Mouse (Mus musculus): ENCODE measurements at regions not wholly inside any gene's neighbourhood (a gene's known extent, or its start where the extent isn't known, plus 50 kb on each side); places are given as distances from the start of the nearest gene placed in this dataset.
"Not testable (repeated sequence)": the region's sequence is repeated elsewhere in the genome, so short reads cannot be mapped to it uniquely, and the experiment has no call there.

DNA sequence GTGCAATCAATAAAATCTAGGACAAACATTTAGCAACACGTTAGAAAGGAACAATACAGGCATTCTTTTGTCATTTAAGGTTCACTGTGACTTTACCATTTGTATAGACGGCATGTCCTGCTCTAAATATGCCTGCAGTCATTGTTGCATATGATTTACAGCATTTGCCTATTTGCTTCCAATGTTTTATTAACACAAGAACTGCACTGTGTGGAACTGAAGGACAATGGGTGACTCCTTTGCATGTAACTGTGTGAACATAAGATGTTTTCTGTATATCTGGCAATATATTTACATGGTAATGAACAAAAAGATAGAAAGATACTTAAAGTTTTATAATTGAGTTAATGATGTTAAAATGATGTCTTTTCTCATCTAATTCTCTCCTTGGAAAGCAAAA lies 57.1 kb downstream of the Pou4f1 start:
- no peak for DNase-seq

DNA sequence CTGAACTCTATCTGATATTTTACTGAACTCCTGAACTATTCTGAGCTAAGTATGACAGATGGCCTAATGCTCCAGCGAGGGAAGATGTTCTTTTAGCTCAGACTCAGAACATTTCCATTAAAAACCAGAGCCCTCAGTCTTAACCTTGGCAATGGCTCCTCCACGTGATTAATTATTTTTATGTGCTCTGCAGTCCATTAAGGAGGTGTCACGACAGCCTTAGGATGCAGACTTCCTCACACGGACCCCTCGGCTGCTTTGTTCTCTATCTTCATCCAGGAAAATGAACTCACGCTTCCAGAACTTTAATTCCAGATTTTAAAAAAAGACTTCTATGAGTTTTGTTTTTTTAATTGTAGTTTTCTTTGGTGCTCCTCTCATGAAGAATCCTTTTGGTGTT lies 57.5 kb downstream of the Pou4f1 start:
- no peak for DNase-seq

DNA sequence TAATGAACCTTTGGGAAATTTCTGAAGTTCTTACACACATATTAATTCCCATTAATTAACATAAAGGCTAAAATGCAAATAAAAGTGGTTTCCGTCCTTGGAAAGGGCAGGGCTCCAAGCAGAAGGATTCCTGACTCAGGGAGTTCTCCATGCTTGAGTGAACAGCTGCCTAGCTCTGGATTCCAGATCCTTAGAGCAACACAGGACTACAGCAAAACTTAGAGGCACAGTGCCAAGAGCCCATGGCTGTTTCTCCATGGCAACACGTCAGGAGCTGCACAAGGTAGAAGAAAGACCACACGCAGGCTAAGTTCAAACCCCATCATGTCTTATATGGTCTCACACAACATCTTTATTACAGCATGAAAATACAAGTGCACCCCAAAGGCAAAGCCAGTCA lies 61.7 kb downstream of the Pou4f1 start:
- no peak for DNase-seq

DNA sequence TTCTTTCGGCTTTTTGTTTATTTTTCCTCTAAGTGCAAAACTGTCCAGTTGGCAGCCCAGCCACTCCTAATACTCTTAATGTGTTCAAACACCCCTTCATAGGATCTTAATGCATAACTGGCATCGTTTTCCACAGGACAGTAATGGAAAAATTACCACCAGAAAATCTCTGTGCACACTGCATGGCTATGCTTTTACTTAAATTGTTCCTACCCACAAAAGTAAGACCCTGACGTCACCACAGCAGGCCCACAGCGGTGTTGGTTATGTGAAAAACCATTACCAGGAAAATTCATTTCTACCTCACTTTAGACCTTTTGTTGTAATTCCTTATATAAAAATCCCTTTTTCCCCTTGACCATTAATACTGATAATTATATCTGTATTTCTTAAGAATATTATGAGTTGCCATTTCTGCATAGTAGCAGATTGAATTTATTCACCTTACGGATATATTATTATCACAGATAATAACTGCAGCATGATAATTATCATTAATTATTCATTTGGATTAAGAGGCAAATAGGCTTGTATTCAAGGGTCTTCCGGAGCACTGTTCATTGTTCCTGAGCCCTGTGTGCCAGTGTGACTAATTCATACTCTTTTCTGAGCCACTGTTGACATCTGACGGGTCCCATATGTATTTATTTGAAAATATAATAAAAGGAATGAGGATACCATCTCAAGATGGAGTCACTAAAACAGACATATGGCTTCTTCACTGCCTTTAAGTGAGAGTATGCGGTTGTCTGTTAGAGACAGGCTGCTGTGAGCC lies 78.3 kb downstream of the Pou4f1 start:
- no peak for DNase-seq

DNA sequence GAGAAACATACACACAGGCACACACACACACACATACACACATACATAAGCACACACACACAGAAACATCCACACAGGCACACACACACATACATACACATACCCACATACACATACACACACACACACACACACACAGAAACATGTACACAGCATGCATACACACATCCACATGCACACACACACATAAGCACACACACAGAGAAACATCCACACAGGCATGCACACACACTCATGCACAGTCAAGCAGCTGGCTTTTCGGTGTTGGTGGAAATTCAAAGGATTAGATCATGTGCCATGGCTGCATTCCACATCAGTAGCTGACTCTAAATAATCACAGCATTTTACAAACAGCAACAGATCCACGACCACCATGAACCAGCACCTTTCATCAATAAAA lies 78.9 kb downstream of the Pou4f1 start:
- no peak for DNase-seq

DNA sequence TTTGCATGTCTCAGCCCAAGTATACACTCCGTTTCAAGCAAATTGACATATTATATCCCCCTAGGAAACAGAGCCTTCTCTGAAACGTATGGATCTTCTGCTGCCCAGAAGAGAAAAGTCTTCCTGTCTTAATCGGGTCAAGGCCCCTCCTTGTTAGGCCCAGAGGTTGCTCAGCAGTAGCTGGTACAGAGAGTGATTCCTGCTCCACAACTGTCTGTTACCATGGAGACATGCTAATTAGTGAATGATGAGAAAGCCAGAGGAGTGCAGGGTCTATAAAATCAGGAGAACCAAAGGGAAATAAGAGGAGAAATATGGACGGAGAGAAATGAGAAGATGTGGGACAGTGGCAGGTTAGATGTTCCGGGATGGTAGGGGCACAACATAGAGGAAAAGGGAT lies 86.8 kb downstream of the Pou4f1 start:
- DNase-seq, result no peak

DNA sequence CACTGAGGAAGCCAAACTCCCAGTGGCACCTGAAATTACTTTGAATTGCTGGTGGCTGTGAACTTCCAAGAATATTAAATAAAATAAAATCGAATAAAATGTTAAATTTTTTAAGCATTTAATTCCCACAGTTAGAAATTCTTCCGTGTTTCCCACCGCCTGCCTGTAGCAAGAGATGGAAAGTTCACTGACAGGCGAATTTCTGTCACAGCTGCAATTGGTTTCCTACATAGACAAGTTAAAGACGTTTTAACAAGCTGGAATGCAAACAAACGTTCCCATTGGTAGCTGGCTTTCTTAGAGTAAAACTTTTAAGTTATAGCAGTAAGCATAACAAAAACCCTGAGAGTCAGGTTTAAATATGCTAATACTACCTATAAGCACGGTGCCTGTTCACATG lies 95.0 kb downstream of the Pou4f1 start:
- DNase-seq, result no peak

DNA sequence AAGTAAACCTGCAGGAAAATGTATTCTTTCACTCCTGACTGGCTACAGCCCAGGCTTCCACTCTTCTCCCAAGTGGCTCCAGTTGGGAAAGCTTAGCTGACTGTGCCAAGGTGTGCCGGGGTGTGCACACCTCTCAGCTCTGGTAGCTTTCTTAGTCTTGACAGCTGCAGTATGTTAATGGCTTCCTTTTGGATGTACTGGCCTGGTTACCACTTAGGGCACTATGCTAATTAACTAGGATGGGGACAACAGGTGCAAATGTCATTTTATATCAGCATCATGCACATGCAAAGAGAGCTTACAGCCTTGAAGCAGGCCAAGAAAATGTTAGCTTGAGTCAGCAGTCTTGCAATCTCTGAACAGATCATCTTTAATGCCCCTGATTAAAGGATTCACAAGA lies 111.2 kb downstream of the Pou4f1 start:
- DNase-seq, result no peak

DNA sequence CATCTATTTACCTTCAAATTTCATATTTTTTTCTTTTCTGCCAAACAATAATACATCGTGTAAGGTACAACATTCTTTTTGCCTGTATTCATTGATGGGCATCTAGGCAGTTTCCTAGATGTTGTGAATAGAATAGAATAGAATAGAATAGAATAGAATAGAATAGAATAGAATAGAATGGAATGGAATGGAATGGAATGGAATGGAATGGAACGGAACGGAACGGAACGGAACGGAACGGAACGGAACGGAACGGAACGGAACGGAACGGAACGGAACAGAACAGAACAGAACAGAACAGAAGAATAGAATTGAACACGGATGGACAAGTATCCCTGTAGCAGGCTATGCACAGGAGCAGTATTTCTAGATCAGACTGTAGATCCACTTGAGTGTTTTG lies 131.0 kb downstream of the Pou4f1 start:
- not testable (repeated sequence) for DNase-seq

DNA sequence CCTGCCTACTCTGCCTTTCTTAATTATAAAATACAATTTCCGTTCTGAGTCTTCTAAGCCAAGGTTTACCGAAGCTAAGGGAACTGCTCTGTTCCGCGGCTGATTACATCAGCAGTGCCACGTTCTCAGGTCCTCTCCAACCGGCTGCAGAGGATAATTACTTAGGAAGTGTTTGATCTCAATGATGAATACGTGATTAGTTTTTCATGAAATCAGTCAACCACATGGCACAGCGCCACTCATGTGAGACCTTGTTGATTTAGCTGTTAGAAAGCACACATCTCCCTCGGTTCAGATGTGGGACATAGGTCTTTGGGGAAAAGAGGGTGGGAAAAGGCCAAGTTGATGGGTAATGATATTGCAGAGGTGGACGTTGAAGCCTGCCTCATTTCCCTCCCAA lies 141.7 kb downstream of the Pou4f1 start:
- no peak for DNase-seq

DNA sequence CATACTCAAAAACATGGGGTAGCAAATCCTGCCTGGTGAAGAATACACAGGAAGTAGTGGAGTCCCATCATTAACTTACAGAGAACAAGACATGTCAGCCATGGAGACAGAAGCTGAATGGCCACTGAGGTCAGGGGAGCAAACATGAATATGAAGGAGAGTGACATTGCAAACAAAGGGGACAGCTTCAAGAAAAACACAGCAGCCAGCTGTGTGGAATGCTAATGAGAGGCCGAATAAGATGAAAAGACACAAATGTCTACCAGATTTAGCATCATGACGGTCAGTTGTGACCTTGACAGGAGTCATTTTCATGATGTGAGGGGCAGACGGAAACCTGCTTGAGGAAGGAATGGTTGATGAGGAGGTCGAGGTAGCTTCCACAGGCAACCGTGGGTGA lies 167.7 kb downstream of the Pou4f1 start:
- DNase-seq, result no peak

DNA sequence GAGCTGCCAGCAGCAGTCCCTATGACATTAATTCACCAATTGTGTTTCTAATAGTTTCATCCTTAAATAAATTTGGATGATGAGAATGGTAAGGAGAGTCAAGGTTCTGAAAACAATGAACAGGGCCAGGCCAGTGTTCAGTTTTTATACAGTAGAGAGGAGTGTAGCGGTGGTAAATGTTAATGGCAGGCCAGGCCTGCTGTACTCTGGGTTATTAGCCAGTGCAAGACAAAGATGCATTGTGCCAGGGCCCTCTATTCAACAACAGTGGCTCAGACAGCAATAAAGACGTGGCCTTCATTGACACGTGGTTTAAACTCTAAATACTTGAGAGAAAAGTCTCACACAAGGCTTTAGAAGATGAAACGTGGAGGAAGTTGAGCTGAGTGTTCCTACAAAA lies 169.5 kb downstream of the Pou4f1 start:
- no peak for DNase-seq

DNA sequence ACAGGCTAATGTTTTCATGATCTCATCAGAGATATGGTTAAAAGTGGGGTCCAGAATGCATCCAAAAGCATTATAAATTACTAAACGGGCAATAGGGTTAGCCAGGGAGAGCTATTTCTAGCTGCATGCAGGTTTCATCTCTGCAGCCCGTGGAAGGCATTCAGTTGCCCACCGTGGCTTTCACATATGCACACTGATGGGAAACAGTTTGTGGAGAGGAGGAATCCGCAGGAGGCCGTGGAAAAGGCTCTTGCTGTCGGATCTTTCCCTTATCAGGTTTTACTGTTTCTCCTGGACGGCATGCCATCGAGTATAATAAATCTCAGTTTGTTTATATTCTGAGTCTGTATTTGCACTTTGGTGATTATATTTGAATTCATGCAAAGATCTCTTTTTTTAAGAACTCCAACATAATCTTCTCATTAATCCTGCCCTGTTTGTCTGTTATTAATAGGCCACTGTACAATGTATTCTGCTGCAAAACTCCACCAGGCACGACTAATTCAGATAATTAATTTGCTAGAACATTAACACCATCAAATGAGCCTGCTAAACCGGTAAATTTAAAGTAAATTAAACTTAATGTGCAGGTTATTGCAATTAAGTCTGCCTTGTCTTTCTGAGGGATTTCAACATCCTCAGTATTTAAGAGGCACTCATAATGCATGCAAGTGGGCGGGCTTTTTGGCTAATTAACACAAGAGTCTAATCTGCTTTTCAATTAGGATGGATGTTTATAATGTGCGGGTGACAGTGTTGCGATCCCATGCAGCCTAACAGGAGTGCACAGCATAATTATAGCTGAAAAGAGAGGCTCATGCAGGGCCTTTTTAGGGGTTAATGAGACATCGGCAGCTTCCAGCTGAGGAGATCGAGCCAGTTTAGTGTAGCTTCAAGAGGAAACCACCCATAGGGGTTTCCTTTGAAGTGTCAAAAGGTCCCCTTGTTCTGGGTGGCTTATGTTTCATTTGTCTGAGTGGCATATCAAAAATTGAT lies 170.2 kb downstream of the Pou4f1 start:
- DNase-seq, result no peak

DNA sequence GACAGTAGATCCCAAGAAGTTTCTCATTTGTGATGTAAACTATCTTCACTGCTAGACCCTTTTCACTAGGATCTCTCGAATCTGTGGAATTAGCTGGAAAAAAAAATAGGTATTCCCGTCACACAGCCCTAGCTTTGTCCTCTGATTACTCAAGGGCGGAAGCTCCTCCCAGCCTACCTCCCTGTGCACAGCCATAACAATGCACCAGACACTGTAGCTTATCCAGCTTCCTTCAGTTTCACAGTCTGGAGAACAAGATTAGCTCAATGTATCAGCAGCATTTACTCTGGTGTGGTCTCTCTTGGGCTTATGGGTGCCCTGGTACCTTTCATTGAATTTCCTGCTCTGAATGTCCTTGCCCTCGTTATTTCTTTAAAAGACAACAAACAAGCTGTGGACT lies 174.0 kb downstream of the Pou4f1 start:
- no peak for DNase-seq

DNA sequence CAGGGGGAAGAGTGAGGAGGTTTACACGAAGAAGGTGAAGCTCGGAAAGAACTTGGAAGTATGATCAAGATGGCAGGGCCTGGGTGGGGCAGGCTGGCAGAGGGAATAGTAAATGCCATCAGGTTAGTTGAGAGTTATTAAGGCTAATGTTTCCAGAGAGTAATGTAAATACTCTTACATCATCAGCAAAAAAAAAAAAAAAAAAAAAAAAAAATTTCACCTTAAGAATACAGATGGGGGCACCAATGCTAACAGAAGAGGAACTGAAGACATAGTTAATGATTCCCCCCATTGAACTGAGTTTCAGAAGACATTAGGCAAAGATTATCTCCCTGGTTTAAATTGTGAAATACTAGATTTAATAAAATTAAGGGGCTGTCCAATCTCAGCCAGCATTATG lies 174.7 kb downstream of the Pou4f1 start:
- DNase-seq, result no peak

DNA sequence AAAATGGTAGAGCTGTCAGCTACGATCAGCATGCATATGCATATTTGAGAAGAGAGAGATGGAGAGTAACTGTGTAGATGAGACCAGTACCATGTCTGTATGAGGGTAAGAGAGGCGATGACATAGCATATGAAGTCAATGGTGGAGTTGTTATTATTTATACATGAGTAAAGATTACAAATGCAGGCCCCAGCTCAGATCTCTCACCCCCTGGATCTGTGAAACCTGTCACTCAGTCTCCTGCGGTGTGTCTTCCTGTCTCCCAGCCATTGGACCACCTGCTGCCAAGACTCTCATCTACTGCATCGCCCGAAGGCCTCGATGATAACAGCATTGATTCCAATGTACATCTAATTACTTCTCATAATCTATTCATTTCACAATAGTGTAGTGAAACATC lies 187.4 kb downstream of the Pou4f1 start:
- DNase-seq, result no peak

DNA sequence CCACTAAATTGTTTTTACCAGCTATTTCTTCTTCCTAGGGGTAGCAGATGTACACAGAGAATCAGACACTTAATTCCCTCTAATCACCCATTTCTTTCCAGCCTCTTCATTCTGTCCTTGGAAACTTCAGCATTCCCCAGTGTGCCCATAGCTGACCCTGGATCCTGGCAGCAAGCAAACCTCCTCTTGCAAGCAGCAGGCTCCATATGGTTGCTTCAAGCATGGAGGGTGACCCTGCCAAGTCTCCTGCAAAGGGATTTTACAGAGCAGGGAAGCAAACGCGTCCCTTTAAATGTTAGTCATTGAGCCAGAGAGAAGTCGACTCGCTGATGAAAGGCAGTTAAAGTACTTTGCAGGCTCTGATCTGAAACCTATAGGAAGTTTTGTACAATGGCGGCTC lies 187.9 kb downstream of the Pou4f1 start:
- DNase-seq, result no peak

DNA sequence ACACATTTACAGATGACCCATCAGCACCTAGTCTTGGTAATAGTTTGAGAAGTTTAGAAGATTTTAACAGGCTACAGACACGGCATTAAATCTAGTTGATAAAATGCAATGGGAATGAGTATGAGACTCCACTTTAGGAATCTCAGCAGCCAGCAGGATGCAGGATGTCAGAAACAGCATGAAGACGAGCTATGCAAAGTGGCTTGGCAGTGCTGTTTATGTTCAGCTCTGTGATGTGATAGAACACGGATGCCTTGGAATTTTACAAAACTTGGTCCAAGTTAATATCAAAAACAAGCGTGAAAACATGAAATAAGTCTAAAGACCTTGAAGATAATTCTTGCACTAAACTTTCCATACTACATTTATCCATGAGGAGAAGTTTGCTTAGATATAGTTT lies 193.0 kb downstream of the Pou4f1 start:
- no peak for DNase-seq

DNA sequence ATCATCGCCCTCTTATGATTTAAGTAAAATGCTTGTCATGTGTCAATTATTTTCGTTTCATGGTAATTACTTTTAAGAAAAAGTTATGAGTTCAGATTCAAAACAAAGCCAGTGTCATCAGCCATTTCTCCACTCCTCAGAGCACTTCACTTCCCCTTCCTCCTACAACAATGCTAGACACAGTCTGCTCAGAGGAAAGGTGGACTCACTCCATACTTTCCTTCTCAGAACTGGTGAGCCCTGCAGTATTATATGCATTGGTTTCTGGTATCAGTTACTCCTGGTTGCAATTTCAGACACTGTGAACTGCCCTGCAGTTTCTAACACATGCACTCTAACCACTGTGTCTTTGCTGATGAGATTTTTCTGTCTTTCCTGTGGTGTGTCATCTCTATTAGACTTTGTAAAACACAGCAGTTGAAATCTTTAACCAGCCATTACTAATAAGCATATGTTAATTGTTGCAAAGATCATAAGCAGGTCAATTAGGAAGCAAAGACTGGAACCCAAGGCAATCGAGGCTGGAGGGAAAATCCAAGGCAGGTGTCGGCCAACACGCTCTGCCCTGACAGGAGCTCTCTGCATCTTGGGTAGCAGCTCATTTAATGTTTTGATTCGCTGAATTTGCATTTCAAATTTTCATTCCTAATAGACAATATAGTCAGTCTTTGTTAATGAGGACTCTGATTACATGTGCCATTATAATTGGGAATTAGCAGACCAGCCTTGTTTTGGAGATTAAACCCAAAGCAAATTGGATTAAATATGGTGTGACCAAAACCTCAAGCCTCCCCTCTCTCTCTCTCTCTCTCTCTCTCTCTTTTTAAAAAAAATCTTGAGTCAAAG lies 202.7 kb downstream of the Pou4f1 start:
- no peak for DNase-seq

DNA sequence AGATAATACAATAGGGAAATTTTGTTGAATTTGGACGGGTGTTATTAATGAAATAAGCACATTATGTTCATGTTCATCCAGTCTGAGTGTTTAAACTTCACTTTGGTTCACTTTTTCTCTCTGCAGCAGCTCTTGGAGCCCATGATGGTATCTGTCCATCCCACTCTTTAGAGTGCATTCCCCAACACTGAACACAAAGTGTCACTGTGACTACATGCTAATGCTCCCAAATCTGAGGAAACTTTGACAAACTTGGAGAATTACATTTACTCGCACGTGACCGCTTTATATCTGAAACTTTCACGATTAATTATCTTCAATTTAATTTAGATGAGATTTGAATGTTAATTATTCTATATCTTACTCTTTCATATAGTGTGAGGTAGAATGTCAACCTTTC lies 250.8 kb downstream of the Pou4f1 start:
- no peak for DNase-seq

DNA sequence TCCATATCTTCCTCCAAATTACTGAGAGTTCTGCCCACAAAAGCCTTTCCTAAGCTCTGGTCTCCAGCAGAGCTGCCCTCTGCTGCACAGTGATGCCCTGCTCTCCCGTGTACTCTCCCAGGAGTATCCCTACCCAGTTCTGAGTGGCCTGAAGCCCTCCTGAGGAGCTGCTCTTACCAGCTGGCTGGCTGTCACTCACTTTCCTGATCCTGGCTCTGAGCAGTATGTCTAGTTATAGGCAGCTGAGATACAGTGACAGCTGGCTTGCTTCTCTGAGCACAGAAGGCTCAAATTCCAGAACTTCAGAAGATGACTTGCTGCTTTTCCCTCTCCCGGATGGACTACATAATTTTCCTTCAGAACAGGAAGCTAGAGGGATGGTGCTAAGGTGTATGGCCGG lies 257.1 kb downstream of the Pou4f1 start:
- DNase-seq, result peak; percentile 5

DNA sequence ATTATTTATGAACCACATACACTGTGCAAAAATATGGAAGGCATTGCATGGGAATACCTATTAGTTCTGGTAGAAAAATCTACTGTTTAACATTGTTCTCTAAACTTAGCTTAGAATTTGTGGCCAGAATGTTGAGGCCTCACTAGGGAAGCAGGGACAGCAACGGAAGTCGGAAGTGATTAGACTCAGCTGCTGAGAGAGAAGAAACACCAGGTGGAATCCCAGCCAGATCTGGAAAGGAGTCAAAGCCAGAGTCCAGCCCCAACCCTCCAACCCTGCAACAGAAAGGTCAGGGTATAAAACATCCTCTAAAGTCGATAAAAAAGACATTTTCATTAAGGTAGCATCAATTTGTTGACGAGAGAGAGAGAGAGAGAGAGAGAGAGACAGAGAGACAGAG lies 258.9 kb downstream of the Pou4f1 start:
- DNase-seq, result no peak
